Mouse (Mus musculus): ENCODE measurements around the gene Fpr3.
"Not testable (repeated sequence)": the region's sequence is repeated elsewhere in the genome, so short reads cannot be mapped to it uniquely, and the experiment has no call there.

- not testable (repeated sequence) for TF ChIP-seq CTCF, POLR2A (IDR thresholded peaks at IDR 0.05; ENCODE audit: insufficient read depth, low read depth, low read length)
Measured at GRCm38 (mm10) chr17:17844606-17845005, 43.0 kb upstream of the Fpr3 start.
